Mouse (Mus musculus): ENCODE data around the gene Fcgr3.

The Fcgr3 gene

GRCm38 (mm10) chr1:171050774-171051173 is 14.0 kb downstream of the Fcgr3 start:
- no peak for DNase-seq (ENCODE audit: low spot score)

DNA sequence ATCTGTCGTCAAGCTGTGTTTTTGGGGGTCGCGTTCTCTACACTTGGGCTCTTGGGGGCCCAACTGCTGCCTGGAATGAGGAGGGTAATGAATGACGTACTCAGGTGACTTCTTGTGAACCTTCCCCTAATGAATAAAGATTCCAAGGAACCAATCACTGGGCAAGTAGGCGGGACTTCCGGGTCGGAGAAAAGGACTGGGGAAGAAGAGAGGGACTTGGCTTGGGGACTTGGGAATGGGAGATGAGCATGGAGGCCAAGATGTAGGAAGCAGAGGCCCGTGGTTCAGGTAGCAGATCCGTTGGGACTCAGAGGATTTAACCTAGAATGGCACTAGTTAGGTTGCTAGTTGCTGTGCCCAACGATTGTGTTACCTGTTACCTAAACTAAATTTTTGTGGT is 15.5 kb downstream of the Fcgr3 start:
- DNase-seq (ENCODE audit: low spot score) = no peak

GRCm38 (mm10) chr1:171046501-171046900 is 18.2 kb downstream of the Fcgr3 start:
- DNase-seq (ENCODE audit: low spot score) = no peak

DNA sequence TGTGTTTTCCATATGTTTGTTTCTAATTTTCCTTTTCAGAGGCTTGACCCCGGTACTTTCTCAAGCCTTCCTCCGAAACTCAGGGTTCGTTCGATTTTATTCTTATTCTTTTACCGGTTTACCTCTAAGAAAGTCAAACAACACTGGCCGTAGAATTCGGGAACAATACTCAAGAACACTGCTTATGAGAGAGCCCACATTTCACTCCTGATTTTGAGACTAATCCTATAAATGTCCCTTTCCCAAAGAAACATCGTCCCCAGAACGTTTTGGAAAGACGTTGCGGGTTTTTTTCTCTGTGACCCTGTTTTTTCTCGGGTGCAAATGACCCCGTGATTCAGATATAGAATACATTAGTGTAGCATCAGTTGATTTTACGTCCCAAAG is 19.7 kb downstream of the Fcgr3 start:
- DNase-seq (ENCODE audit: low spot score) = no peak

DNA sequence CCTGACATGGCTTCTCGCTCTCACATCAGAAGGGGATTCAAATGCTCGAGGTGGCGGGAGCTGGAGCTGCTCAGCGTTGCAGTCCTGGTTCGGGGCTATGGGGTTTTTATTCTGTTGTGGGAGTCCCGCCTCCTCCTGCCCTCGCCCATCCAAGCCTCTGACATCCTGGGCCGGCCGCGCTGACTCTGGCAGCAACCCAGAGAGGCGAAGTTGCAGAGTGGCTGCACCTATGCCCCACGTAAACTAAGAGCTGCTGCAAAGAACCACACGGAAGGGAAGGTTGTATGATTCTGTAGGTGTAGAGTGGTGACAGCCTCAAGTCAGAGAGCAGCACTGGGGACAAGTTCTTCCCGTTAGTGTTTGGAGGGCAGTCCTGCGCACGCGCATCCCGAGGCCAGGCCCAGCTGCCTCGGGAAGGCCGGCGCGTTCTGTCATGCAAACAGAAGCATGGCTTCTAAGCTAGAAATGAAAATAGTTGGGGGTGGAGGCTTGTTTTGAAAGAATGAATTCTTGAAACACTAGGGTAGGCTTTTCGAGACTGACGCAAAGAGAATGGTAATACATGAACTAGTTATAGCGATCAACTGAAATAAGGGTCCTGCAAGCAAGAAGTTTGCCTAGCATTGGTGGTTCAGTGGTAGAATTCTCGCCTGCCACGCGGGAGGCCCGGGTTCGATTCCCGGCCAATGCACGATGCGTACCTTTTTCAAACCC is 20.2 kb downstream of the Fcgr3 start:
- DNase-seq (ENCODE audit: low spot score) = peak; percentile 85

GRCm38 (mm10) chr1:171043594-171044153 is 21.1 kb downstream of the Fcgr3 start:
- DNase-seq (ENCODE audit: low spot score) = no peak

- no peak for DNase-seq (ENCODE audit: low spot score)
These were observed 24.9 kb downstream of the Fcgr3 start for GRCm38 (mm10) chr1:171039880-171040279.

DNA sequence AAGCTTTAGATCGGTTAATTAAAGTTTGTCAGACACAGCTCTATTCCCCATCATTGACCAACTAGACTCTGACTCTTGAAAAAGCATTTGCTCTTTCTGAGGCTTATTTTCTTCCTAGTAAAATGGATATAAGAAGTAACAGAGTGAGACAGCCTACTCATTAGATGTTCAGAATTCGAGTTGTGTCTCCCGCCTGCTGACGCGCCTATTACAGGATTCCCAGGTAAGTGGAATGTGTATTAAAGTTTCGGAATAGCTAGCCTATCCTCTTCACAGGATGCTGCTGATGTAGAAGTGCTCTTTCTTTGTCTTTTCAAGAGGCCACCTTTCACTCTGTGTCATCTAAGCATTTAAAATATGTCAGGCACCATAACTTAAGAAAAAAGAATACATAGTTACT is 25.6 kb downstream of the Fcgr3 start:
- no peak for DNase-seq (ENCODE audit: low spot score)

DNA sequence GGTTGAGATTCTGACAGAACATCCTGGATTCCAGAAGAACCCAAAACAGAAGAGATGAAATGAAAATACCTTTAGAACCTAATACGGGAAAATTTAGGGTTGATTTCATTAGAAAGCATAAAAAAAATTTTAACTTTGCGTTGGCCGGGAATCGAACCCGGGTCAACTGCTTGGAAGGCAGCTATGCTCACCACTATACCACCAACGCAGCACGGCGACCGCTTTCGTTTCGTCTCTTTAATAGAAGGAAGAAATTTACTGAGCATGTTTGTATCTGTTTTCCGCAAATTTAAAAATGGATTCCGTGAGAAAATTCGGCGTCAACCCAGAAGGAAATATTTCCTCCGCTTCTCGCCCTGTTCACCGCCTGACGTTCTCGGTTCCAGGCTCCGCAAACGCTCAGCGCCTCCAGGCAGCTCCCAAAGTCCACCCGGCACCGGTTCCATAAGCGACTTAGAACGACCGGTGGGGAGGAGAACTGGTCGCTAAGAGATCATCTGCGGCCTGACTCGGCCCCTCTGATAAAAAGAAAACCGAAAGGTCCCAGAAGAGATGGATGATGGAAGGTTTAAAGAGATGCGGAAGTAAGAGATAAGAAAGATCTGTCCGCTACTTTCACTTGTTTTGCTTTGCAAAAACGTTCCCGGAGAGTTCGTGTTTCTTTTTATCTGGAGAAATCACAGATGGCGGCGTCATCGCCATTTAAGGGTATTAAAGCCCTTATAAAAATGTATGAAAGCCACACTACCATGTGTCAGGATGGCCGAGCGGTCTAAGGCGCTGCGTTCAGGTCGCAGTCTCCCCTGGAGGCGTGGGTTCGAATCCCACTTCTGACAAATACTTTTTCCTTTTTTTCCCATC is 26.6 kb downstream of the Fcgr3 start:
- peak; percentile 71 for DNase-seq (ENCODE audit: low spot score)

GRCm38 (mm10) chr1:171036550-171037324 is 28.0 kb downstream of the Fcgr3 start:
- DNase-seq (ENCODE audit: low spot score) = peak; percentile 57

DNA sequence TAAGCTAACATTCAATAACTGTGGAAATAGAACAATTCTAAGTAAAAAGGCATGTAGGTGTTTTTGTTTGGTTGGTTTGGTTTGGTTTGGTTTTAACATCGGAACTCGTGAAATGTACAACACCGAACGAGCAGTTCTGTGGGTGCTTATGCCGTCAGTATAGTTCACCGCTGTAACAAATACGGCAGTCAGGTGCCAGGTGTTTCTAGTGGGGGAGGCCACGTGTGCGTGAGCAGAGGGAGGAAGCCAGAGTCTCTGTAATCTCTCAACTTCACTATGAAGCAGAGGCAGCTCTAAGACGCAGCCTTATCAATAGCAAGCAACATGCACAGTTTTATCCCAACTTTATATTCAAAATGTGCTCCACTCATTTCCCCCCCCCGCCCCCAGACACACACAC is 29.1 kb downstream of the Fcgr3 start:
- no peak for DNase-seq (ENCODE audit: low spot score)

- DNase-seq (ENCODE audit: low spot score) = no peak
These were observed 30.5 kb downstream of the Fcgr3 start for GRCm38 (mm10) chr1:171034201-171034600.

DNA sequence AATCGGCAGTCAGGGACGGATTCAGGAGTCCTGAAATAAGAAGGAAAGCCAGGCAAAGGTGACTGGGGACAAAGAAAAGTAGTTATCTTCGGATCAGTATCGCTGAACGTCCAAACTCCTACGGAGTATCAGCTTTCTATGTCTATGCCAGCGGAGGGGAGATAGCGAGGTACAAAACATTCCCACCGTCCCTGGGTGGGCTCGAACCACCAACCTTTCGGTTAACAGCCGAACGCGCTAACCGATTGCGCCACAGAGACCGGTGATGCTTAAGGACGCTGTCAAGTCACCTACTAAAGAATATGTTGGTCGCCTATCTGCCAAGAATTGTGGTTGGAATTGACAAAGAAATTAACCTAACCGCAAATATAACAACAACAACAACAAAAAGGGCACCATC is 31.0 kb downstream of the Fcgr3 start:
- peak; percentile 79 for DNase-seq (ENCODE audit: low spot score)

DNA sequence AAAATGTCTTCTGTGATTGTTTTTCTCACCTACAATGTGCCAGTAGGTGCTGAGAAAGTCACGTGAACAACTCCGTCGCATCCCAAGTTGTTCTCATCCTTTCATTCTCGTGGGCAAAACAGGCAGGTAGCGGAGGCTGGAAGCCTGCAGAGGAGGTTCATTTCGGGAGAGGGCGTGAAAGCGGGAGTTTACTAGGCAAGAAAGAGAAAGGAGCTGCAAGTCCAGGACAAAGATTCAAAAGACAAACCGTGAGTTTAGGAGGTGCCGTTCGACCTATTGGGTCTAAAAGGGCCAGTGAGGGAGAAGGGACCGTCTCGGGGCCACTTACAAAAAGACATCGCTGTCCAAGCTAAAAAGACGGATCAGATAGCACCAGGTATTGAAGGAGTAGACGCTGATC is 31.5 kb downstream of the Fcgr3 start:
- DNase-seq (ENCODE audit: low spot score) = no peak

DNA sequence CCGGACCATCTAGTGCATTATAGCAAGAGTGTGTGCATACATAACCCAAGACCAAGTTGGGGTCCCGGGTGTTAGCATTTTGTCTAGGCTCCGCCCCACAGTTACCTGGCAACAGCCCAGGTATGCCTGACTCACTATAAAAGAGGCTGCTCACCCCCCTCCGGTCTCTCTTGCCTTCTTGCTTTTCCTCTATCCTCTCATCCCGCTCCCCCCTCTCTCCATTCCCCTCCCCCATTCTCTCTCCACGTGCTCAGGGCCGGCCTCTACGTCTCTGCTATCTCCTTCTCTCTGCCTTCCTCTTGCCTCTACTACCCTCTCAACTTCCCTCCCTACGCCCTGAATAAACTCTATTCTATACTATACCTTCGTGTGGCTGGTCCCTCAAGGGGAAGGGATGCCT is 32.0 kb downstream of the Fcgr3 start:
- DNase-seq (ENCODE audit: low spot score) = no peak

DNA sequence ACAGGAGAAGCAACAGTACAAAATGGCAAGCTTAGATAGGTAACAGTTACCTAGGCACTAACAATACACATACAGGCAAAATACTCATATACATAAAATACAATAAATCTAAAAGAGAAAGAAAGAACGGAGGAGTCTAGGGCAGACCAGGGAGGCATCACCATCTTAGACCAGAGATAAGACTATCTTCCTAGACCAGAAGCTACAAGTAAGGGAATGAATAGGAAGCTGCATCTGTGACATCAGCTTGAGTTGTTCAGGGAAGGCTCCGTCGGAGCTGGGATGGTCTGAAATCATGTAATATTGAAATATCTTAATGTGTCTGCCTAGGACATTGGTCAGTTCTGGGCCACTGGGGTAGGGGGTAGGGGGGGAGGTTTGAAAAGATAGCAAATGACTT is 33.0 kb downstream of the Fcgr3 start:
- no peak for DNase-seq (ENCODE audit: low spot score)

GRCm38 (mm10) chr1:171019311-171019950 is 45.3 kb downstream of the Fcgr3 start:
- DNase-seq (ENCODE audit: low spot score) = no peak

DNA sequence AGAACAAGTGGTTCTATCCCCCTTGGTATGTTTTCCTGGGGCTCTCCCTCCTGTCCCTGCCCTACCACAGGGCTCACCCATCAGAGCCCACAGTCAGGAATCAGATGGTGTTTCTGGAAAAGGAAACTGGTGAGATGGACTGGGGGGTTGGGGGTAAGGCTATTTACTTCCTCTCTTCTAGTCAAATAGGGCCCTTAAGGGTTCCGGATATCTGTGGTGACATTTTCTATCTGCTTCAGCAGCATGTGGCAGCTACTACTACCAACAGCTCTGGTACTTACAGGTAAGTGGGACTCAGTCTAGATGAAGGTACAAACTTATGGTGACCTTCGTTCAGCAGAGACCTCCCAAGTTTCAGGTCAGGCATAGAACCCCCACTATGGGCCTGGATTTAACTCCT is 46.0 kb downstream of the Fcgr3 start, which contains the start of gene Fcgr4:
Fcgr4 (plus strand) TSS at position 184 of the 400 bp plus-strand sequence.
- no peak for DNase-seq (ENCODE audit: low spot score)

DNA sequence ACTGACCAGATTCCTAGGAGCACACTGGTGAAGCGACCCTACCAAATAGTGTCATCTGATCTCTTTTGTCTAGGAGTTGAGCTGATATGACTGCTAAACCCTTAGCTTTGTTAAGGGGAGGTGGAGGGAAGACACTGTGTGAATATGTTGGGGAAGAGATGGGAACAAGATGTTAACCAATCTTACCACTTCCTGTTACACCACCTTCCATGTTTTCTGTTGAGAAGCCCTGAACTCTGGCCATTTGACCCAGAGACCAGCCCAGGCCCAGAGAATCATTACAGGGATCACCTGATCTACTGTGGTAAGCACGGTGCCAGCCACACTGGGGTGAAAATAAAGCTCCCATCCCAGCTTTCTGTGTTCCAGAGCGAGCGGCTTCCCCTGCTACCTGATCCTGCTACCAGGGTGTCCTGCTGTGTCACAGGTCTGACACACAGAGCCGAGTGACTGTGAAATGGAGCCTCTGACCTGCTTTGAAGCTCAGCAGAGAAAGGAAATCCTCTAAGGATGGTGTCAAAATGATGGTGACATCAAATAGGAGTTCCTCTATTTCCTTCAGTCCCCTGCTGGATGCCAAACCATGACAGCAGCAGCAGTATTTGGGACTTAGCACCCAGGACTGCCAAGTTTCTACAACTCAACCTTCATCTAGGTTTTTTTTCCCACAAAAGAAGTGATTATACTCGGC is 47.1 kb downstream of the Fcgr3 start:
- DNase-seq (ENCODE audit: low spot score) = no peak

GRCm38 (mm10) chr1:171016676-171017356 is 47.9 kb downstream of the Fcgr3 start:
- DNase-seq (ENCODE audit: low spot score) = no peak

GRCm38 (mm10) chr1:171011733-171012132 is 53.0 kb downstream of the Fcgr3 start:
- DNase-seq (ENCODE audit: low spot score) = no peak
